Mouse (Mus musculus) kidney, embryonic 15.5 days (tissue): ENCODE measurements at regions not wholly inside any gene's neighbourhood (a gene's known extent, or its start where the extent isn't known, plus 50 kb on each side); places are given as distances from the start of the nearest gene placed in this dataset.
A peak's percentile ranks its signal among the peaks of the same experiment; 100 is the strongest.
"Not testable (repeated sequence)": the region's sequence is repeated elsewhere in the genome, so short reads cannot be mapped to it uniquely, and the experiment has no call there.

Source experiments
- ATAC-seq: fragments of 200-750 bp; cut with Nextera tagmentation; replicated peaks from 2 replicates; pipeline ENCODE4 v1.8.0; 2017; ENCODE audit warnings: moderate TSS enrichment; ENCODE audit not compliant: low FRiP score
- H3K27ac ChIP-seq: fragments of 300-500 bp; sonication (generic); 2 replicates; pipeline ENCODE4 v1.5.1; 2015; ENCODE audit warnings: mild to moderate bottlenecking, inconsistent platforms
- H3K27me3 ChIP-seq: fragments of 300-500 bp; sonication (generic); 2 replicates; pipeline ENCODE4 v1.6.1; 2015; ENCODE audit warnings: inconsistent platforms
- H3K36me3 ChIP-seq: fragments of 300-500 bp; sonication (generic); 2 replicates; pipeline ENCODE4 v1.6.1; 2015; ENCODE audit warnings: inconsistent platforms
- H3K4me1 ChIP-seq: fragments of 300-500 bp; sonication (generic); 2 replicates; pipeline ENCODE4 v1.6.1; 2015; ENCODE audit warnings: inconsistent platforms
- H3K4me2 ChIP-seq: fragments of 300-500 bp; sonication (generic); 2 replicates; pipeline ENCODE4 v1.6.1; 2015; ENCODE audit warnings: moderate library complexity, mild to moderate bottlenecking, inconsistent platforms
- H3K4me3 ChIP-seq: fragments of 300-500 bp; sonication (generic); replicated peaks from 2 replicates; pipeline ENCODE4 v1.5.1; 2015; ENCODE audit warnings: mild to moderate bottlenecking, inconsistent platforms
- H3K9ac ChIP-seq: fragments of 300-500 bp; sonication (generic); 2 replicates; pipeline ENCODE4 v1.6.1; 2015; ENCODE audit warnings: mild to moderate bottlenecking, inconsistent platforms
- H3K9me3 ChIP-seq: fragments of 300-500 bp; sonication (generic); replicated peaks from 2 replicates; pipeline ENCODE4 v1.6.1; 2016; ENCODE audit warnings: inconsistent platforms
- WGBS: fragments of 180-500 bp; shearing (Covaris S2); methylation state at CpG from one replicate; pipeline ENCODE4 v1.1.7; 2015; ENCODE audit warnings: mixed read lengths; 5-methylcytosine and 5-hydroxymethylcytosine counted together

- Histone ChIP-seq H3K27ac (no peak overlapping the region), H3K36me3 (no peaks in the 10 kb centered on the region), H3K9ac (no peak overlapping the region), H3K4me1 (no peaks in the 10 kb centered on the region), H3K27me3 (no peaks in the 10 kb centered on the region), H3K9me3 (no peaks in the 10 kb centered on the region), H3K4me2 (no peak overlapping the region), H3K4me3 (no peak overlapping the region)
- no peak for ATAC-seq
Measured at GRCm38 (mm10) chr7:39596403-39596802, 78.8 kb downstream of the Zfp619 start.

GRCm38 (mm10) chr7:39613767-39614166 is 96.2 kb downstream of the Zfp619 start:
- H3K9me3 ChIP-seq = no peaks in the 10 kb centered on the region
- no peaks in the 10 kb centered on the region for H3K4me1 ChIP-seq
- H3K4me3 ChIP-seq = no peak overlapping the region
- no peak for ATAC-seq
- H3K27ac ChIP-seq = no peak overlapping the region
- H3K27me3 ChIP-seq = no peaks in the 10 kb centered on the region
- H3K4me2 ChIP-seq = no peak overlapping the region
- 80% methylated on average over 4 of the region's 4 CpGs for WGBS
- H3K36me3 ChIP-seq = no peaks in the 10 kb centered on the region
- H3K9ac ChIP-seq = no peak overlapping the region

- H3K9me3 ChIP-seq = no peaks in the 10 kb centered on the region
- ATAC-seq = no peak
- H3K9ac ChIP-seq = no peak overlapping the region
- no peaks in the 10 kb centered on the region for H3K36me3 ChIP-seq
- no peaks in the 10 kb centered on the region for H3K27me3 ChIP-seq
- no peak overlapping the region for H3K4me2 ChIP-seq
- WGBS = 89% methylated on average over 2 of the region's 2 CpGs
- H3K4me3 ChIP-seq = no peak overlapping the region
- H3K4me1 ChIP-seq = no peaks in the 10 kb centered on the region
- H3K27ac ChIP-seq = no peak overlapping the region
Measured at GRCm38 (mm10) chr7:39615092-39615491, 97.5 kb downstream of the Zfp619 start.

GRCm38 (mm10) chr7:39621796-39622195 is 104.2 kb downstream of the Zfp619 start:
- no peaks in the 10 kb centered on the region for H3K9me3 ChIP-seq
- ATAC-seq = no peak
- H3K36me3 ChIP-seq = no peaks in the 10 kb centered on the region
- no peak overlapping the region for H3K4me2 ChIP-seq
- no peak overlapping the region for H3K4me3 ChIP-seq
- no peak overlapping the region for H3K9ac ChIP-seq
- no peak overlapping the region for H3K27ac ChIP-seq
- H3K27me3 ChIP-seq = no peaks in the 10 kb centered on the region
- 81% methylated on average over 2 of the region's 2 CpGs for WGBS
- H3K4me1 ChIP-seq = no peaks in the 10 kb centered on the region

GRCm38 (mm10) chr7:39632836-39633235 is 115.3 kb downstream of the Zfp619 start:
- H3K4me3 ChIP-seq = no peak overlapping the region
- H3K4me2 ChIP-seq = no peak overlapping the region
- H3K27ac ChIP-seq = no peak overlapping the region
- H3K9me3 ChIP-seq = no peaks in the 10 kb centered on the region
- no peaks in the 10 kb centered on the region for H3K4me1 ChIP-seq
- no peaks in the 10 kb centered on the region for H3K36me3 ChIP-seq
- no peak overlapping the region for H3K9ac ChIP-seq
- no peaks in the 10 kb centered on the region for H3K27me3 ChIP-seq
- 44% methylated on average over 3 of the region's 3 CpGs for WGBS
- no peak for ATAC-seq

GRCm38 (mm10) chr7:39642333-39642732 is 124.8 kb downstream of the Zfp619 start:
- H3K4me3 ChIP-seq = no peak overlapping the region
- H3K4me2 ChIP-seq = no peak overlapping the region
- no peaks in the 10 kb centered on the region for H3K27me3 ChIP-seq
- H3K4me1 ChIP-seq = no peaks in the 10 kb centered on the region
- H3K36me3 ChIP-seq = no peaks in the 10 kb centered on the region
- ATAC-seq = no peak
- H3K9me3 ChIP-seq = no peaks in the 10 kb centered on the region
- no peak overlapping the region for H3K27ac ChIP-seq
- H3K9ac ChIP-seq = no peak overlapping the region
- 88% methylated on average over 4 of the region's 4 CpGs for WGBS

GRCm38 (mm10) chr7:39643323-39643722 is 125.8 kb downstream of the Zfp619 start:
- Histone ChIP-seq H3K4me3 (no peak overlapping the region), H3K9ac (no peak overlapping the region), H3K36me3 (no peaks in the 10 kb centered on the region), H3K4me1 (no peaks in the 10 kb centered on the region), H3K27me3 (no peaks in the 10 kb centered on the region), H3K27ac (no peak overlapping the region), H3K9me3 (no peaks in the 10 kb centered on the region), H3K4me2 (no peak overlapping the region)
- WGBS = 39% methylated on average over 1 of the region's 1 CpGs
- ATAC-seq = no peak

GRCm38 (mm10) chr7:39650483-39651102 is 133.0 kb downstream of the Zfp619 start:
- Histone ChIP-seq H3K4me2 (no peak overlapping the region), H3K9me3 (no peaks in the 10 kb centered on the region), H3K4me1 (no peaks in the 10 kb centered on the region), H3K9ac (no peak overlapping the region), H3K4me3 (no peak overlapping the region), H3K27ac (no peak overlapping the region), H3K27me3 (no peaks in the 10 kb centered on the region), H3K36me3 (no peaks in the 10 kb centered on the region)
- 65% methylated on average over 6 of the region's 6 CpGs for WGBS
- no peak for ATAC-seq

GRCm38 (mm10) chr7:39654563-39655286 is 137.2 kb downstream of the Zfp619 start:
- Histone ChIP-seq H3K27ac (peak overlapping the region; percentile 18; the same call in 1 of the 2 replicates), H3K36me3 (no peaks in the 10 kb centered on the region), H3K4me1 (peaks cover 7% of the 10 kb centered on the region), H3K27me3 (no peaks in the 10 kb centered on the region), H3K9ac (no peak overlapping the region), H3K4me3 (no peak overlapping the region), H3K9me3 (no peaks in the 10 kb centered on the region), H3K4me2 (peak overlapping the region; percentile 6; the same call in 1 of the 2 replicates)
- WGBS = 9% methylated on average over 4 of the region's 4 CpGs
- peak; percentile 77 for ATAC-seq

GRCm38 (mm10) chr7:39655287-39655652 is 137.7 kb downstream of the Zfp619 start:
- ATAC-seq = peak; percentile 72
- 17% methylated on average over 23 of the region's 23 CpGs for WGBS

GRCm38 (mm10) chr7:39655709-39656397 is 138.3 kb downstream of the Zfp619 start:
- Histone ChIP-seq H3K27ac (peak overlapping the region; percentile 72), H3K4me1 (peaks cover 7% of the 10 kb centered on the region), H3K4me3 (peak overlapping the region; percentile 50), H3K4me2 (peak overlapping the region; percentile 71), H3K9ac (peak overlapping the region; percentile 47), H3K27me3 (no peaks in the 10 kb centered on the region), H3K9me3 (no peaks in the 10 kb centered on the region), H3K36me3 (no peaks in the 10 kb centered on the region)
- ATAC-seq = peak; percentile 30
- WGBS = 36% methylated on average over 13 of the region's 13 CpGs

More at GRCm38 (mm10) chr7:39655287-39655652, 137.7 kb downstream of the Zfp619 start:
- H3K27ac ChIP-seq = peak overlapping the region; percentile 72
- H3K9me3 ChIP-seq, H3K36me3 ChIP-seq, H3K4me1 ChIP-seq, H3K27me3 ChIP-seq: not testable (repeated sequence)
- H3K9ac ChIP-seq = peak overlapping the region; percentile 47
- H3K4me3 ChIP-seq = peak overlapping the region; percentile 50
- H3K4me2 ChIP-seq = peak overlapping the region; percentile 71

GRCm38 (mm10) chr7:39659597-39659996 is 142.0 kb downstream of the Zfp619 start:
- Histone ChIP-seq H3K27me3 (no peaks in the 10 kb centered on the region), H3K36me3 (no peaks in the 10 kb centered on the region), H3K9ac (no peak overlapping the region), H3K4me2 (no peak overlapping the region), H3K4me1 (peaks cover 7% of the 10 kb centered on the region), H3K27ac (no peak overlapping the region), H3K9me3 (no peaks in the 10 kb centered on the region; the same call in 1 of the 2 replicates), H3K4me3 (no peak overlapping the region)
- 29% methylated on average over 5 of the region's 5 CpGs for WGBS
- ATAC-seq = no peak
